Mouse (Mus musculus) ES-E14 (cell line): ENCODE data around the gene Tox3.

Source experiments
- ZC3H11A ChIP-seq: IDR thresholded peaks from 2 replicates; pipeline ENCODE4 v1.6.1; 2012; ENCODE audit warnings: low read depth, mild to moderate bottlenecking, inconsistent platforms, low read length, borderline replicate concordance
- ZNF384 ChIP-seq: IDR thresholded peaks from 2 replicates; pipeline ENCODE4 v1.6.1; 2012; ENCODE audit warnings: low read depth, low read length, inconsistent platforms

- no peak for TF ChIP-seq ZC3H11A
- no peak for TF ChIP-seq ZNF384
Measured at GRCm38 (mm10) chr8:90321255-90321654, 26.9 kb downstream of the Tox3 start.
